Mouse (Mus musculus): ENCODE data around the gene Arhgap8. TPM values are rescaled to one million over a fixed set of nuclear protein-coding genes. Genes with fewer than 3 reads are reported as not detected.
"Not testable (repeated sequence)": the region's sequence is repeated elsewhere in the genome, so short reads cannot be mapped to it uniquely, and the experiment has no call there.

The Arhgap8 gene
- total RNA-seq, 2 experiments from 2014 or later = 0.30 to 0.60 TPM

- intact Hi-C loops (cut with DNase I) = no loop called here
- DNase-seq (ENCODE audit: extremely low spot score in 1 of 2, low spot score in 2 of 2) = no peak
Observed at GRCm38 (mm10) chr15:84724199-84724598, 4.3 kb downstream of the Arhgap8 start.

GRCm38 (mm10) chr15:84729685-84730084 is 9.8 kb downstream of the Arhgap8 start:
- peak; percentile 59 to 64 for DNase-seq (ENCODE audit: extremely low spot score in 1 of 2, low spot score in 2 of 2)
- intact Hi-C loops (cut with DNase I) = no loop called here

- intact Hi-C loops (cut with DNase I) = no loop called here
- no peak for DNase-seq (ENCODE audit: extremely low spot score in 1 of 2, low spot score in 2 of 2)
Observed at GRCm38 (mm10) chr15:84730893-84731292, 11.0 kb downstream of the Arhgap8 start.

- DNase-seq (ENCODE audit: extremely low spot score in 1 of 2, low spot score in 2 of 2) = no peak
- intact Hi-C loops (cut with DNase I) = no loop called here
Observed at GRCm38 (mm10) chr15:84731676-84732424, 12.0 kb downstream of the Arhgap8 start.

GRCm38 (mm10) chr15:84732425-84732749 is 12.5 kb downstream of the Arhgap8 start:
- intact Hi-C loops (cut with DNase I) = no loop called here
- no peak for DNase-seq (ENCODE audit: extremely low spot score in 1 of 2, low spot score in 2 of 2)

GRCm38 (mm10) chr15:84736346-84736993 is 16.6 kb downstream of the Arhgap8 start:
- intact Hi-C loops (cut with DNase I) = no loop called here
- peak in 1 of 2 experiments; percentile 36 for DNase-seq (ENCODE audit: extremely low spot score in 1 of 2, low spot score in 2 of 2)

GRCm38 (mm10) chr15:84736994-84737346 is 17.1 kb downstream of the Arhgap8 start:
- no peak for DNase-seq (ENCODE audit: extremely low spot score in 1 of 2, low spot score in 2 of 2)
- intact Hi-C loops (cut with DNase I) = no loop called here

- DNase-seq (ENCODE audit: extremely low spot score in 1 of 2, low spot score in 2 of 2) = no peak
- intact Hi-C loops (cut with DNase I) = no loop called here
Observed at GRCm38 (mm10) chr15:84738246-84738645, 18.4 kb downstream of the Arhgap8 start.

GRCm38 (mm10) chr15:84741573-84741972 is 21.7 kb downstream of the Arhgap8 start:
- intact Hi-C loops (cut with DNase I) = no loop called here
- no peak for DNase-seq (ENCODE audit: extremely low spot score in 1 of 2, low spot score in 2 of 2)

GRCm38 (mm10) chr15:84743347-84743746 is 23.5 kb downstream of the Arhgap8 start:
- no peak for DNase-seq (ENCODE audit: extremely low spot score in 1 of 2, low spot score in 2 of 2)
- intact Hi-C loops (cut with DNase I) = no loop called here

GRCm38 (mm10) chr15:84744308-84744707 is 24.5 kb downstream of the Arhgap8 start:
- no peak for DNase-seq (ENCODE audit: extremely low spot score in 1 of 2, low spot score in 2 of 2)
- intact Hi-C loops (cut with DNase I) = no loop called here

GRCm38 (mm10) chr15:84745831-84746230 is 26.0 kb downstream of the Arhgap8 start:
- intact Hi-C loops (cut with DNase I) = no loop called here
- no peak for DNase-seq (ENCODE audit: extremely low spot score in 1 of 2, low spot score in 2 of 2)

GRCm38 (mm10) chr15:84754987-84755386 is 35.1 kb downstream of the Arhgap8 start:
- DNase-seq (ENCODE audit: extremely low spot score in 1 of 2, low spot score in 2 of 2) = peak; percentile 62 to 71
- intact Hi-C loops (cut with DNase I) = loop anchor here (5.0 kb wide), 1 partner anchor 167 kb away; the partner anchor contains the start of genes Gm29666 and Nup50

GRCm38 (mm10) chr15:84756426-84756825 is 36.6 kb downstream of the Arhgap8 start:
- DNase-seq (ENCODE audit: extremely low spot score in 1 of 2, low spot score in 2 of 2) = no peak
- intact Hi-C loops (cut with DNase I) = loop anchor here (5.0 kb wide), 1 partner anchor 166 kb away; the partner anchor contains the start of genes Gm29666 and Nup50

- intact Hi-C loops (cut with DNase I) = loop anchor here (5.0 kb wide), 1 partner anchor 164 kb away; the partner anchor contains the start of genes Gm29666 and Nup50
- DNase-seq (ENCODE audit: extremely low spot score in 1 of 2, low spot score in 2 of 2) = peak in 1 of 2 experiments; percentile 52
Observed at GRCm38 (mm10) chr15:84758493-84758892, 38.6 kb downstream of the Arhgap8 start.

- intact Hi-C loops (cut with DNase I) = no loop called here
- no peak for DNase-seq (ENCODE audit: extremely low spot score in 1 of 2, low spot score in 2 of 2)
Observed at GRCm38 (mm10) chr15:84762712-84763422, 43.0 kb downstream of the Arhgap8 start.

- intact Hi-C loops (cut with DNase I) = no loop called here
- DNase-seq (ENCODE audit: extremely low spot score in 1 of 2, low spot score in 2 of 2) = no peak
Observed at GRCm38 (mm10) chr15:84763423-84763812, 43.6 kb downstream of the Arhgap8 start.

GRCm38 (mm10) chr15:84766621-84767020 is 46.8 kb downstream of the Arhgap8 start:
- intact Hi-C loops (cut with DNase I) = no loop called here
- DNase-seq (ENCODE audit: extremely low spot score in 1 of 2, low spot score in 2 of 2) = peak in 1 of 2 experiments; percentile 45

GRCm38 (mm10) chr15:84768531-84768930 is 48.7 kb downstream of the Arhgap8 start:
- intact Hi-C loops (cut with DNase I); DNase-seq (ENCODE audit: extremely low spot score in 1 of 2, low spot score in 2 of 2): not testable (repeated sequence)
